Mouse (Mus musculus) G1E (cell line): ENCODE data around the gene Mef2b. TPM values are rescaled to one million over a fixed set of nuclear protein-coding genes. Genes with fewer than 3 reads are reported as not detected.
A peak's percentile ranks its signal among the peaks of the same experiment; 100 is the strongest.

Experiments used
- ATAC-seq: 2 replicates; pipeline ENCODE4 v1.8.0; 2016; ENCODE audit warnings: mild to moderate bottlenecking; ENCODE audit not compliant: insufficient number of reproducible peaks, poor library complexity, low FRiP score, severe bottlenecking; ENCODE audit errors: extremely low read depth
- DNase-seq: peaks from one replicate; pipeline ENCODE4 v3.0.0; 2012; ENCODE audit warnings: low spot score
- H3K27me3 ChIP-seq: 2 replicates; pipeline ENCODE4 v1.6.1; 2012; ENCODE audit warnings: mild to moderate bottlenecking, low read length, inconsistent platforms; ENCODE audit not compliant: insufficient read depth
- H3K36me3 ChIP-seq: replicated peaks from 2 replicates; pipeline ENCODE3; 2012; ENCODE audit warnings: mild to moderate bottlenecking, inconsistent platforms
- H3K4me1 ChIP-seq: 2 replicates; pipeline ENCODE4 v1.6.1; 2012; ENCODE audit warnings: low read depth, low read length, inconsistent platforms, mixed read lengths; ENCODE audit not compliant: insufficient read depth
- H3K4me3 ChIP-seq: 2 replicates; pipeline ENCODE4 v1.5.1; 2012; ENCODE audit warnings: low read depth, mild to moderate bottlenecking, inconsistent platforms, low read length, moderate library complexity, mixed read lengths
- H3K9me3 ChIP-seq: replicated peaks from 2 replicates; pipeline ENCODE4 v1.6.1; 2012; ENCODE audit warnings: inconsistent platforms
- CTCF ChIP-seq: IDR thresholded peaks from 2 replicates; pipeline ENCODE4 v1.5.1; 2012; ENCODE audit warnings: low read depth, low read length, inconsistent platforms, mixed read lengths
- GATA1 ChIP-seq: IDR thresholded peaks from 2 replicates; pipeline ENCODE4 v1.6.1; 2012; ENCODE audit warnings: borderline replicate concordance, low read length, inconsistent platforms, mixed read lengths
- GATA2 ChIP-seq: IDR thresholded peaks from 2 replicates; pipeline ENCODE4 v1.6.1; 2012; ENCODE audit warnings: low read depth, low read length, inconsistent platforms, borderline replicate concordance
- POLR2AphosphoS5 ChIP-seq: IDR thresholded peaks from 2 replicates; pipeline ENCODE4 v1.6.1; 2012; ENCODE audit warnings: low read depth, low read length, inconsistent platforms; ENCODE audit not compliant: insufficient replicate concordance
- TAL1 ChIP-seq: conservative IDR thresholded peaks from 2 replicates; pipeline ENCODE4 v1.6.1; 2012; ENCODE audit warnings: low read depth, low read length, inconsistent platforms, mixed read lengths
- polyA plus RNA-seq: library from polyadenylated mRNA; stranded (reverse); fragments of >175 nt; gene quantifications from 2 replicates; pipeline ENCODE4 v1.2.3, GENCODE M21; 2012
- total RNA-seq, 2 experiments: library from RNA; stranded (forward) in 1 of 2; stranded (reverse) in 1 of 2; fragments of 200-1000 nt in 1 of 2; fragments of >200 nt in 1 of 2; fragmentation: Nextera tagmentation in 1 of 2; gene quantifications; 2 replicates each; pipeline ENCODE4 v1.2.3; 2014 to 2017

Mef2b gene
- total and polyA plus RNA-seq, 3 experiments, result 0.55 to 4.4 (median 2.3) TPM

DNA sequence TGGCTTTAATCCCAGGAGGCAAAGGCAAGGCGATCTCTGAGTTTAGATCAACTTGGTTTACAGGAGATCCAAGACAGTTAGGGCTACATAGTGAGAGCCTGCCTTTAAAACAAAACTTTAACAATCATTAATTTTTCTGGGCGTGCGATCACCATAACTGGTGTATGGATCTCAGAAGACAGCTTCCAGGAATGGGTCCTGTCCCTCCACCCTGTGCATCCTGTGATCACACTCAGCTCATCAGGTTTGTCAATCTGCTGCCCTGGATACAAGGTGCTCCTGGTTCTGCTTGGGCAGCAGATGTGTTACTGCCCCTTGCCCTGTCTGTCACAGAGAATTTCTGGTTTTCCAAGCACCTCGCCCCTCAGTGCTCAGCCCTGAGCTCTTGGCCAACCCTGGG is 19.7 kb downstream of the Mef2b start:
- Histone ChIP-seq H3K4me1 (peaks cover 34% of the 10 kb centered on the region), H3K27me3 (peaks cover 40% of the 10 kb centered on the region), H3K4me3 (no peak overlapping the region), H3K9me3 (no peaks in the 10 kb centered on the region), H3K36me3 (peaks cover 2% of the 10 kb centered on the region)
- DNase-seq, result no peak
- ATAC-seq, result no peak
- TF ChIP-seq CTCF (no peak), GATA1 (no peak)

DNA sequence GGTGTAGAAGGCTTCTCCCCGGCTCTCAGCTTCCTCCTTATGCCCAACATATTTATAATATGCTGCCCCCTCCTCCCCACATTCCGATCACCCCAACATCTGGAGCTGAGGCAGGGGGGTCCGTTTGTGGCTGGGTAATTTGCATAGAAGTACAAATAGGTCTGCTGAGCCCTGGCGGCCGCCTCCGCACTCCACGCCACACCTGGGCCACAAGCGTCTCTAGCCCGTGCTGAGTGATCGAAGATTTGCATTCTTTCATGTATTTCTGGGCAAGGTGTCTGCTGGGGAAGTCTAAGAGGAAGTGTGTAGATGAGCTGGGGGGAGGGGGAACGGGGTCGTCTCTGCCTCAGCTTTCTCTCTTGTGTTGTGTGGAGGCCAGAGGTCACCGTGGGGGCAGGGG is 20.5 kb downstream of the Mef2b start:
- ATAC-seq (no peak), DNase-seq (no peak)
- peaks cover 34% of the 10 kb centered on the region for H3K4me1 ChIP-seq
- peaks cover 43% of the 10 kb centered on the region for H3K27me3 ChIP-seq
- no peak for TF ChIP-seq GATA2
- H3K9me3 ChIP-seq, result no peaks in the 10 kb centered on the region
- peaks cover 2% of the 10 kb centered on the region for H3K36me3 ChIP-seq
- H3K4me3 ChIP-seq, result no peak overlapping the region; the same call in 1 of the 2 replicates

DNA sequence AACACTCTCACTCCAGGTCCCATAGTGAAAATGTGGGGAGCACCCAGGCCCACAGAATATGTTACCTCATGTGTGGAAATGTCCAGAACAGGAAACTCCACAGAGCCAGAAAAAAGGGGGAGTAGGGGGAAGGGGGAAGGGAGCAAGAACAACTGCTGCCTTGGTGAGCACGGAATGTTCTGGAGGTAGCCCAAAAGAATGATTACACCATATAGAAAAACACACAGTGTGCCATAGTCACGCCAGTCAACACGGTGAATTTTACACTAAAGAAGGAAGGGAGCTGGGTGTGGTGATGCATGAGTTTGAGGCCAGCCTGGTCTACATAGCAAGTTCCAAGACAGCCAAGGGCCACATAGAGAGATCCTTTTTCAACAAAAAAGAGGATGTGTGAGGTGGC is 23.8 kb downstream of the Mef2b start:
- no peak for ATAC-seq
- no peak for TF ChIP-seq GATA2
- no peak for TF ChIP-seq GATA1
- no peak for TF ChIP-seq POLR2AphosphoS5
- TF ChIP-seq CTCF, result no peak
- TF ChIP-seq TAL1, result no peak

DNA sequence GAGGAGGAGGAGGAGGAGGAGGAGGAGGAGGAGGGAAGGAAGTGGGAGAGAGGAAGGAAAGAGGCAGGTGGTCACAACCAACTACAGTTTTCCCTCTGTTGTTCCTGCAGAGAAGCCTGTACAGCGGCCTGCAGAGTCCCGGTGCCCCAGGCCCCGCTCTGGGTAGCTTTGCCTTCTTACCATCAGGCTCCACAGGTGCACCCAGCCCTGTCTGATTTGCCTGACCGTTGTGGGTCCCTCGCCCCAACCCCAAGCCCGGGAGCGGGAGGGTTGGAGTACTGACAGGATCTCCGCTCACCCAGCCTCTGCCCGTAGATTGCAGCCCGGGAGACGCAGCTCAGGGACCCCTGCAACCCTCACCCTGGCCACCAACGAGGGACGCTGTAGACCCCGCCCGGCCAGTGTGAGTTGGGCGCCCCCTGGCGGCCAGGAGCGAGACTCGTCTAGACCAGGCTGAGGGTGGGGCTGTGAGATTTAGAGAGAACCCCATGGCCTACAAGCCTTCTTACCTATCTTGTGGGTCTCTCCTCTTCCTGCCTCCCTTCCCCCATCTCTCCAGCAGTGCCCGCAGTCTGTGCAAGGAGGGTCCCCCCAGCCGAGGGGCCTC is 27.1 kb downstream of the Mef2b start:
- no peaks in the 10 kb centered on the region for H3K36me3 ChIP-seq
- no peaks in the 10 kb centered on the region for H3K9me3 ChIP-seq
- peak overlapping the region; percentile 51; the same call in 1 of the 2 replicates for H3K4me3 ChIP-seq
- TF ChIP-seq CTCF (peak; percentile 60), GATA2 (no peak)
- peak; percentile 75 for DNase-seq
- peaks cover 42% of the 10 kb centered on the region for H3K4me1 ChIP-seq
- H3K27me3 ChIP-seq, result peaks cover 34% of the 10 kb centered on the region
- no peak for ATAC-seq

More for the DNA sequence above, 23.8 kb downstream of the Mef2b start:
- Histone ChIP-seq H3K27me3 (peaks cover 48% of the 10 kb centered on the region), H3K4me3 (no peak overlapping the region), H3K36me3 (no peaks in the 10 kb centered on the region), H3K4me1 (peaks cover 42% of the 10 kb centered on the region), H3K9me3 (no peaks in the 10 kb centered on the region)
- no peak for DNase-seq

DNA sequence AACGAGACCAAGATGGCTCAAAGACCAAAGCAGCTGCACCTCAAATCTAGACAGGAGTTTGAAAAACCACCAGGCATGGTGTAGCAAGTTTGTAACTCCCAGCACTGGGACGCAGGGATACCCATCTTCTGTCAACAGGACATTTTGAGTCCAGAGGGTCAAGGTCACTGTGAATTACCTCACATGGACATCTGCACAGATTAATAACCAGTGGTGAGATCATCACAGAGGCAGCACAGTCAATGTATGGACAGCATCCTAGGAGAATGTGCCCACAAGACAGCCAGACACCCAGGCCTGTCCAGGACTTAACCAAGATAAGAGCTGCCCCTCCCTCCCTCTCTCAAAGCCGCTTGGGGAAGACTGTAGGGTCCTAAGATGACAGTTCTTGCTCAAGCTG is 30.6 kb downstream of the Mef2b start:
- H3K4me1 ChIP-seq, result peaks cover 65% of the 10 kb centered on the region
- DNase-seq, result no peak
- H3K36me3 ChIP-seq, result peaks cover 15% of the 10 kb centered on the region

DNA sequence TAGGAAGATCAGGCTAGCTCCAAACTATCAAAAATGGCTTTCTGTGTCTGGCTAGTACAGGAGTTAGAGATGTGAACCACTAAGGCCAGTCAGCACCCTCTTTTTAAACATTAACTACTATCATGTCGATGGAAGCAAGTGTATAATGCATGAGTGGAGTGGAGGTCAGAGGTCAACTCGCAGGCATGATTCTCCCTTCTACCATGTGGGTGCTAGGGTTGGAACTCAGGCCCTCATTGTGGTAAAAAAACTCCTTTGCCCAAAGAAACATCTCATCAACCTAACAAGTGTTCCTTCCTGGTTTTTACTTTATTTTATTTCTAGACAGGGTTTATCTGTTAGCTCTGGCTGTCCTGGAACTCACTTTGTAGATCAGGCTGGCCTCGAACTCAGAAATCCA is 31.2 kb downstream of the Mef2b start:
- no peak for TF ChIP-seq GATA1
- TF ChIP-seq GATA2, result no peak
- TF ChIP-seq TAL1, result no peak
- TF ChIP-seq POLR2AphosphoS5, result no peak
- no peak for TF ChIP-seq CTCF
- H3K4me1 ChIP-seq, result peaks cover 59% of the 10 kb centered on the region
- ATAC-seq, result no peak
- no peaks in the 10 kb centered on the region for H3K9me3 ChIP-seq
- peaks cover 8% of the 10 kb centered on the region; the same call in 1 of the 2 replicates for H3K27me3 ChIP-seq
- no peak for DNase-seq
- no peak overlapping the region for H3K4me3 ChIP-seq
- H3K36me3 ChIP-seq, result peaks cover 18% of the 10 kb centered on the region

More for the DNA sequence above, 30.6 kb downstream of the Mef2b start:
- ATAC-seq, result no peak
- Histone ChIP-seq H3K27me3 (peaks cover 13% of the 10 kb centered on the region; the same call in 1 of the 2 replicates), H3K4me3 (no peak overlapping the region), H3K9me3 (no peaks in the 10 kb centered on the region)
- TF ChIP-seq CTCF (no peak), GATA2 (no peak), POLR2AphosphoS5 (no peak), TAL1 (no peak), GATA1 (no peak)

DNA sequence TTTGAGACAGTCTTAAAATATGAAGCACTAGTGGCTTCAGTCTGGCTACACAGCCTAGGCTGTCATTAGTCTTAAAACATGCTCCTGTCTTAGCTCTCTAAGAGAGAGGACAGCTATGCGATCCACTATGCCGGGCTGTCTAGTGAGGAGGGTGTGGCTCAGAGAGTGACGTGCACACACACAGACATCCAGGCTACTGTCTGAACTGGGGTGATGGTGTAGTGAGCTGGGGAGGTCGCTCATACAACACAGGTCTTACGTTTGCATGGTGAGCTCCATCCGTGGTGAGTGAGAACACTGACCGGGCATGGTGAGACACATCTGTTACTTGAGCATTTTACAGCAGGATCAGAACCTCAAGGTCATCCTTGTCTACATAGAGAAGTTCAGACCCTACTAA is 31.7 kb downstream of the Mef2b start:
- Histone ChIP-seq H3K27me3 (peaks cover 3% of the 10 kb centered on the region; the same call in 1 of the 2 replicates), H3K4me1 (peaks cover 58% of the 10 kb centered on the region), H3K9me3 (no peaks in the 10 kb centered on the region), H3K36me3 (peaks cover 22% of the 10 kb centered on the region), H3K4me3 (peak overlapping the region; percentile 42; the same call in 1 of the 2 replicates)
- ATAC-seq (no peak), DNase-seq (no peak)
- no peak for TF ChIP-seq GATA1
